Mouse (Mus musculus): Measurements from ENCODE around the gene Nkap. TPM values are rescaled to one million over a fixed set of nuclear protein-coding genes. Genes with fewer than 3 reads are reported as not detected.

Nkap gene
- polyA plus RNA-seq (2012; rRNA removed) = 2.4 and 2.7 TPM in 2 replicates

GRCm38 (mm10) chrX:37126671-37127358, at the start of gene Nkap:
Nkap (plus strand) TSS chrX:37126795.

GRCm38 (mm10) chrX:37084927-37085660, 41.5 kb upstream of the Nkap start, which contains the start of gene Rpl39:
Rpl39 (minus strand) TSS chrX:37085402.

DNA sequence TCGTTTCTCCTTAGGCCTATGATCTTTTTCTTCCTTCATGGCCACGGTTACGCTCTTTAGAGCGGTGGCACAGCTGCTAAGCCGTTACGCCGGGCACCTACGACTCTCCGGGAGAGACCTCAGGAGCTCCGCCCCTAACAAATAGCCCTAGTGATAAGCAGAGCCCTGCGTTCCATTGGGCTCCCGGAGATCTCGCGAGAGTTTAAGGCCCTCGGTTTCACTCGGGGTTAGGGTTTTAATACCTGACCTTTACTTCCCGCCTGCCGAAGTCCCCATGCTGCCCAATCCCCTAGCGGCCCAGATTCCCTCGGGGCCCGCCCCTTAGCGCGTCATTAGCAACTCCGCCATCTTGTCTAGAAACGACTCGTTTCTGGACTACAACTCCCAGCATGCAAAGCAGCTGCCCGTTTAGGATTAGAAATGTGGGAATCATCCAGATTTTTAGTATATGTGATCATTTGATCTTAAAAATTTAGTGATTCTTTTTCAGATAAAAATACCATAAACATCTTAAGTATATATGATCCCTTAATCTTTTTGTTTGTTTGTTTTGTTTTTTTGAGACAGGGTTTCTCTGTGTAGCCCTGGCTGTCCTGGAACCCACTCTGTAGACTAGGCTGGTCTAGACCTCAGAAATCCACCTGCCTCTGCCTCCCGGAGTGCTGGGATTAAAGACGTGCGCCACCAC, 16.3 kb upstream of the Nkap start, which contains the start of gene Upf3b:
TSS of gene Upf3b (minus strand) at position 130 of the 688 bp plus-strand sequence.

DNA sequence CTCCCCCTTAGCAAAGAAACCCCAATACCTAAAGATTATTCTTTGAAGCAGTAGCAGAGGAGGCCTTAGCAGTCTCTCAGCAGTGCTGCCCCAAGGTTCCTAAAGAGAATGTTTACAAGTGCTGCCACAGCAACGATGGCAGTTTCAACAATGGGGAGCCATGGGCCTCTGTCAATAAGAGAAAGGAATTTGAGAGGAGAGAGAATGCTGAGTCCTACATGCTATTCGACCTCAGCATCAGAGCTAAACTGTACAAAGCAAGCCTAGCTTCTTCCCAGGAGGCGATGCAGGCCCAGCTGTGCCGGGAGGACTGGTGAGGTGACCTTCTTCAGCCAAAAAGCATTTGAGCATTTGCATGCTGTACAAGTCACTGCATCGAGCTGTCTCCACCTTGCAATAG, 42.1 kb downstream of the Nkap start, which contains the start of gene Akap14:
TSS of gene Akap14 (minus strand) at position 101 of the 400 bp plus-strand sequence.

GRCm38 (mm10) chrX:37191105-37191743, 64.6 kb downstream of the Nkap start, which contains the start of the genes Ndufa1 and Rnf113a1:
Ndufa1 (minus strand) TSS chrX:37191163.
Rnf113a1 (plus strand) TSS chrX:37191245.

Other genes with a start within 250 kb of the Nkap start
- gene Nkrf, start 223.9 kb upstream of the Nkap start, polyA plus RNA-seq (2012; rRNA removed) = 3.2 and 3.3 TPM in 2 replicates
- gene Sept6, start 135.0 kb upstream of the Nkap start, polyA plus RNA-seq (2012; rRNA removed) = 3.3 and 3.5 TPM in 2 replicates
- 0.02 and 0.06 TPM in 2 replicates for gene Sowahd, start 78.0 kb upstream of the Nkap start, polyA plus RNA-seq (2012; rRNA removed)
- 605 and 630 TPM in 2 replicates for gene Rpl39, start 41.4 kb upstream of the Nkap start, polyA plus RNA-seq (2012; rRNA removed)
- 16.0 and 16.5 TPM in 2 replicates for gene Upf3b, start 16.5 kb upstream of the Nkap start, polyA plus RNA-seq (2012; rRNA removed)
- not detected in 2 replicates for gene Akap14, start 42.0 kb downstream of the Nkap start, polyA plus RNA-seq (2012; rRNA removed)
- gene Ndufa1, start 64.4 kb downstream of the Nkap start, polyA plus RNA-seq (2012; rRNA removed) = 175 and 177 TPM in 2 replicates
- 1.7 and 2.0 TPM in 2 replicates for gene Rnf113a1, start 64.5 kb downstream of the Nkap start, polyA plus RNA-seq (2012; rRNA removed)
- 0.03 TPM in 1 of 2 replicates, not detected in the other for gene Gm9, start 84.2 kb downstream of the Nkap start, polyA plus RNA-seq (2012; rRNA removed)
- not detected in 2 replicates for gene Rhox1, start 95.5 kb downstream of the Nkap start, polyA plus RNA-seq (2012; rRNA removed)
- gene Rhox2a, start 118.2 kb downstream of the Nkap start, polyA plus RNA-seq (2012; rRNA removed) = not detected in 2 replicates
- not detected in 2 replicates for gene Rhox3a, start 123.1 kb downstream of the Nkap start, polyA plus RNA-seq (2012; rRNA removed)
- not detected in 2 replicates for gene Rhox4a, start 138.5 kb downstream of the Nkap start, polyA plus RNA-seq (2012; rRNA removed)

Data from liver, embryonic 14 days (tissue).